ENCODE assay signal across 8 mouse cellular contexts in the genomic region with DNA sequence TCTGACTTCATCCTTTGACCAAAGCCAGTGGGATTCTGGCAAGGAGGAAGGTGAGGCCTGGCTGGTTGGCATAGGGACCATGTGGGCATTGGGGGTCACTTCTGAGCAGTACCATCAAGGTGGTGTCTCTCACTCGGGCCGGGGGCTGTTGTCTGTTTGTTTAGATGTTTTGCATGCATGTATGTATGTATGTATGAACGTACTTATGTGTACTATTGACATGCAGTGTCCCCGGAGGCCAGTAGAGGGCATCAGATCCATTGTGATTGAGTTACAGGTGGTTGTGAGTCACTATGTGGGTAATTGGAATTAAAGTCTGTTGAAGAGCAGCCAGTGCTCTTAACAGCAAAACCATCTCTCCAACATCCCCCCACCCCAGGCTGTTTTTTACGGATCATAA. TPM values are rescaled to one million over a fixed set of nuclear protein-coding genes. Genes with fewer than 3 reads are reported as not detected.
DNase-seq lines count a peak whose midpoint lies in the region; ATAC-seq and TF ChIP-seq lines count a peak whose summit lies in the region.

No protein-coding gene starts in this region.

- TF ChIP-seq EP300 in heart, postnatal 0 days (IDR thresholded peaks at IDR 0.05; ENCODE audit: low read depth), result no peak

- WGBS in hindbrain, embryonic 11.5 days, result 10% methylated on average over 5 of the region's 5 CpGs
- WGBS in hindbrain, embryonic 13.5 days, result 8% methylated on average over 5 of the region's 5 CpGs
- 2% methylated on average over 5 of the region's 5 CpGs for WGBS in heart, postnatal 0 days

- no peak overlapping the region for H3K4me3 ChIP-seq in hindbrain, embryonic 11.5 days (ENCODE audit: low read depth, low read length)
- H3K4me3 ChIP-seq in hindbrain, embryonic 13.5 days, result no peak overlapping the region
- H3K4me3 ChIP-seq in heart, postnatal 0 days (ENCODE audit: low read depth, low read length), result no peak overlapping the region

- no peak for ATAC-seq in hindbrain, embryonic 11.5 days (ENCODE audit: low FRiP score)
- no peak for ATAC-seq in hindbrain, embryonic 13.5 days (ENCODE audit: low FRiP score)
- ATAC-seq in heart, postnatal 0 days (ENCODE audit: insufficient read depth, low read depth), result peak; percentile 69

- DNase-seq in hindbrain, embryonic 11.5 days (ENCODE audit: low spot score), result peak; percentile 87
- peak; percentile 77 for DNase-seq in adrenal gland, adult 2 months
- peak; percentile 60 for DNase-seq in embryo, embryonic 11.5 days (ENCODE audit: low read depth, low spot score)
- peak; percentile 43 for DNase-seq in heart, postnatal 0 days (ENCODE audit: low spot score)
- peak; percentile 61 for DNase-seq in layer of hippocampus, adult 9-11 months
- DNase-seq in lung, postnatal 36 days, result peak; percentile 94
- DNase-seq in spleen, postnatal 4 days (ENCODE audit: low spot score in 2 of 2), result peak; percentile 72 to 87

- H3K27me3 ChIP-seq in hindbrain, embryonic 11.5 days (ENCODE audit: control insufficient read depth, insufficient read depth, low read length), result no peaks in the 10 kb centered on the region
- H3K27me3 ChIP-seq in hindbrain, embryonic 13.5 days, result peaks cover 7% of the 10 kb centered on the region; the same call in 1 of the 2 replicates
- H3K27me3 ChIP-seq in heart, postnatal 0 days (ENCODE audit: control insufficient read depth, insufficient read depth, low read length), result no peaks in the 10 kb centered on the region

- H3K4me1 ChIP-seq in hindbrain, embryonic 11.5 days (replicated peaks; ENCODE audit: control insufficient read depth, insufficient read depth, low read length), result no peaks in the 10 kb centered on the region
- no peaks in the 10 kb centered on the region for H3K4me1 ChIP-seq in hindbrain, embryonic 13.5 days (replicated peaks)
- H3K4me1 ChIP-seq in heart, postnatal 0 days (ENCODE audit: control insufficient read depth, insufficient read depth), result no peaks in the 10 kb centered on the region

- H3K36me3 ChIP-seq in hindbrain, embryonic 11.5 days (ENCODE audit: control insufficient read depth, insufficient read depth, low read length), result no peaks in the 10 kb centered on the region
- no peaks in the 10 kb centered on the region for H3K36me3 ChIP-seq in hindbrain, embryonic 13.5 days
- H3K36me3 ChIP-seq in heart, postnatal 0 days (replicated peaks; ENCODE audit: control insufficient read depth, insufficient read depth, low read length), result no peaks in the 10 kb centered on the region

- no peak overlapping the region for H3K27ac ChIP-seq in hindbrain, embryonic 11.5 days (ENCODE audit: low read depth, low read length)
- no peak overlapping the region for H3K27ac ChIP-seq in hindbrain, embryonic 13.5 days
- no peak overlapping the region for H3K27ac ChIP-seq in heart, postnatal 0 days (ENCODE audit: low read depth)

- no peak overlapping the region for H3K4me2 ChIP-seq in hindbrain, embryonic 11.5 days (replicated peaks; ENCODE audit: low read depth, low read length)
- H3K4me2 ChIP-seq in hindbrain, embryonic 13.5 days, result no peak overlapping the region
- H3K4me2 ChIP-seq in heart, postnatal 0 days (ENCODE audit: low read depth, low read length), result no peak overlapping the region

- H3K9ac ChIP-seq in hindbrain, embryonic 11.5 days (ENCODE audit: low read depth, low read length), result no peak overlapping the region
- H3K9ac ChIP-seq in hindbrain, embryonic 13.5 days, result no peak overlapping the region
- no peak overlapping the region for H3K9ac ChIP-seq in heart, postnatal 0 days (replicated peaks; ENCODE audit: low read depth, low read length)

- no peaks in the 10 kb centered on the region for H3K9me3 ChIP-seq in hindbrain, embryonic 11.5 days (ENCODE audit: control insufficient read depth, low read length)
- H3K9me3 ChIP-seq in hindbrain, embryonic 13.5 days, result no peaks in the 10 kb centered on the region
- no peaks in the 10 kb centered on the region for H3K9me3 ChIP-seq in heart, postnatal 0 days (replicated peaks; ENCODE audit: control insufficient read depth, low read length)

- TF ChIP-seq CTCF in heart, postnatal 0 days (IDR thresholded peaks at IDR 0.05; ENCODE audit: low read depth), result peak; percentile 96

RNA-seq across cellular contexts. Expression of gene Sgsh, which starts 15.7 kb away (rescaled TPM):
- 4.4 and 6.0 TPM in 2 replicates for polyA plus RNA-seq in hindbrain, embryonic 11.5 days (2014; fragmentation: Nextera tagmentation; extraction: Ambion mirVana)
- 4.7 and 5.5 TPM in 2 replicates for polyA plus RNA-seq in hindbrain, embryonic 13.5 days (2015; fragmentation: Nextera tagmentation; extraction: Ambion mirVana)
- 10 to 100 TPM; 19.6 to 22.4 TPM for total RNA-seq in adrenal gland, adult 2 months (2021)
- polyA plus RNA-seq in adrenal gland, adult 2 months (2012; rRNA removed), result 74.4 and 92.1 TPM in 2 replicates
- 3.1 and 14.8 TPM in 2 replicates for total RNA-seq in heart, postnatal 0 days (2014; rRNA removed; ENCODE audit: low replicate concordance)
- polyA plus RNA-seq in heart, postnatal 0 days (2015; fragmentation: Nextera tagmentation; extraction: Ambion mirVana), result 4.7 and 6.5 TPM in 2 replicates

RNA-seq across cellular contexts. Expression of gene Slc26a11, which starts 15.7 kb away (rescaled TPM):
- 3.3 and 3.8 TPM in 2 replicates for polyA plus RNA-seq in hindbrain, embryonic 11.5 days (2014; fragmentation: Nextera tagmentation; extraction: Ambion mirVana)
- 4.8 and 5.3 TPM in 2 replicates for polyA plus RNA-seq in hindbrain, embryonic 13.5 days (2015; fragmentation: Nextera tagmentation; extraction: Ambion mirVana)
- 1 to 10 TPM; 5.1 to 6.9 TPM for total RNA-seq in adrenal gland, adult 2 months (2021)
- 22.6 and 26.9 TPM in 2 replicates for polyA plus RNA-seq in adrenal gland, adult 2 months (2012; rRNA removed)
- total RNA-seq in heart, postnatal 0 days (2014; rRNA removed; ENCODE audit: low replicate concordance), result 4.0 and 4.4 TPM in 2 replicates
- 5.2 and 7.0 TPM in 2 replicates for polyA plus RNA-seq in heart, postnatal 0 days (2015; fragmentation: Nextera tagmentation; extraction: Ambion mirVana)

RNA-seq across cellular contexts. Expression of gene Card14, which starts 32.1 kb away (rescaled TPM):
- polyA plus RNA-seq in hindbrain, embryonic 11.5 days (2014; fragmentation: Nextera tagmentation; extraction: Ambion mirVana), result not detected in 2 replicates
- polyA plus RNA-seq in hindbrain, embryonic 13.5 days (2015; fragmentation: Nextera tagmentation; extraction: Ambion mirVana), result 0.06 and 0.09 TPM in 2 replicates
- 1 to 10 TPM in 1 of 2 experiments, not detected in 1; 1.0 TPM for total RNA-seq in adrenal gland, adult 2 months (2021)
- 0.55 and 1.3 TPM in 2 replicates for polyA plus RNA-seq in adrenal gland, adult 2 months (2012; rRNA removed)
- total RNA-seq in heart, postnatal 0 days (2014; rRNA removed; ENCODE audit: low replicate concordance), result 0.66 and 1.2 TPM in 2 replicates
- 0.41 and 0.48 TPM in 2 replicates for polyA plus RNA-seq in heart, postnatal 0 days (2015; fragmentation: Nextera tagmentation; extraction: Ambion mirVana)

RNA-seq across cellular contexts. Expression of gene Eif4a3, which starts 39.7 kb away (rescaled TPM):
- 378 and 385 TPM in 2 replicates for polyA plus RNA-seq in hindbrain, embryonic 11.5 days (2014; fragmentation: Nextera tagmentation; extraction: Ambion mirVana)
- 266 and 296 TPM in 2 replicates for polyA plus RNA-seq in hindbrain, embryonic 13.5 days (2015; fragmentation: Nextera tagmentation; extraction: Ambion mirVana)
- 100 to 1,000 TPM; 117 to 126 TPM for total RNA-seq in adrenal gland, adult 2 months (2021)
- 38.7 and 44.4 TPM in 2 replicates for polyA plus RNA-seq in adrenal gland, adult 2 months (2012; rRNA removed)
- total RNA-seq in heart, postnatal 0 days (2014; rRNA removed; ENCODE audit: low replicate concordance), result 156 and 157 TPM in 2 replicates
- polyA plus RNA-seq in heart, postnatal 0 days (2015; fragmentation: Nextera tagmentation; extraction: Ambion mirVana), result 197 and 212 TPM in 2 replicates

RNA-seq across cellular contexts. Expression of gene Rnf213, which starts 53.3 kb away (rescaled TPM):
- 2.0 and 2.1 TPM in 2 replicates for polyA plus RNA-seq in hindbrain, embryonic 11.5 days (2014; fragmentation: Nextera tagmentation; extraction: Ambion mirVana)
- 0.70 and 0.94 TPM in 2 replicates for polyA plus RNA-seq in hindbrain, embryonic 13.5 days (2015; fragmentation: Nextera tagmentation; extraction: Ambion mirVana)
- 10 to 100 TPM; 20.8 to 27.3 TPM for total RNA-seq in adrenal gland, adult 2 months (2021)
- polyA plus RNA-seq in adrenal gland, adult 2 months (2012; rRNA removed), result 11.4 and 12.5 TPM in 2 replicates
- 36.7 and 45.4 TPM in 2 replicates for total RNA-seq in heart, postnatal 0 days (2014; rRNA removed; ENCODE audit: low replicate concordance)
- polyA plus RNA-seq in heart, postnatal 0 days (2015; fragmentation: Nextera tagmentation; extraction: Ambion mirVana), result 3.4 and 4.5 TPM in 2 replicates

Comparison
In these comparisons a context has a peak if more than half of its experiments do, and no peak if none do; other contexts are left out.
1. DNase-seq: peak in every context shown above with its lines; median percentile 94 in lung, postnatal 36 days; 87 in hindbrain, embryonic 11.5 days; 80 in spleen, postnatal 4 days; 77 in adrenal gland, adult 2 months; 61 in layer of hippocampus, adult 9-11 months; 60 in embryo, embryonic 11.5 days; 43 in heart, postnatal 0 days.
2. RNA of gene Sgsh, which starts 15.7 kb away (polyA plus RNA-seq): 74.4 to 92.1 TPM in adrenal gland, adult 2 months; 4.7 to 6.5 TPM in heart, postnatal 0 days, 4.7 to 5.5 TPM in hindbrain, embryonic 13.5 days and 4.4 to 6.0 TPM in hindbrain, embryonic 11.5 days; every median in the first group is over 10 times any median in the second.